Mouse (Mus musculus) hindbrain, embryonic 15.5 days (tissue): ENCODE results near the gene Atp5mpl. TPM values are rescaled to one million over a fixed set of nuclear protein-coding genes. Genes with fewer than 3 reads are reported as not detected.

ENCODE experiments used
- ATAC-seq: fragments of 200-750 bp; cut with Nextera tagmentation; 2 replicates; pipeline ENCODE4 v1.8.0; 2017; ENCODE audit warnings: low read depth, moderate number of reproducible peaks, moderate TSS enrichment; ENCODE audit not compliant: low FRiP score
- H3K27ac ChIP-seq: fragments of 300-500 bp; sonication (generic); replicated peaks from 2 replicates; pipeline ENCODE4 v1.5.1; 2015; ENCODE audit warnings: mild to moderate bottlenecking, inconsistent platforms
- H3K27me3 ChIP-seq: fragments of 300-500 bp; sonication (generic); 2 replicates; pipeline ENCODE4 v1.6.1; 2015; ENCODE audit warnings: control low read depth, inconsistent platforms
- H3K36me3 ChIP-seq: fragments of 300-500 bp; sonication (generic); 2 replicates; pipeline ENCODE4 v1.6.1; 2015; ENCODE audit warnings: control low read depth, inconsistent platforms
- H3K4me1 ChIP-seq: fragments of 300-500 bp; sonication (generic); replicated peaks from 2 replicates; pipeline ENCODE4 v1.6.1; 2015; ENCODE audit warnings: control low read depth, inconsistent platforms
- H3K4me2 ChIP-seq: fragments of 300-500 bp; sonication (generic); 2 replicates; pipeline ENCODE4 v1.6.1; 2015; ENCODE audit warnings: moderate library complexity, mild to moderate bottlenecking, inconsistent platforms
- H3K4me3 ChIP-seq: fragments of 300-500 bp; sonication (generic); 2 replicates; pipeline ENCODE4 v1.5.1; 2015; ENCODE audit warnings: mild to moderate bottlenecking, inconsistent platforms
- H3K9ac ChIP-seq: fragments of 300-500 bp; sonication (generic); 2 replicates; pipeline ENCODE4 v1.6.1; 2015; ENCODE audit warnings: inconsistent platforms
- H3K9me3 ChIP-seq: fragments of 300-500 bp; sonication (generic); 2 replicates; pipeline ENCODE4 v1.6.1; 2016; ENCODE audit warnings: control low read depth, inconsistent platforms
- WGBS: fragments of 180-500 bp; shearing (Covaris S2); methylation state at CpG from one replicate; pipeline ENCODE4 v1.1.7; 2015; 5-methylcytosine and 5-hydroxymethylcytosine counted together
- polyA plus RNA-seq: library from polyadenylated mRNA; unstranded; fragments of >200 nt; fragmentation: Nextera tagmentation; extraction: Ambion mirVana; gene quantifications from 2 replicates; pipeline ENCODE4 v1.2.1, GENCODE M21; 2015

Gene Atp5mpl
- polyA plus RNA-seq, 1 experiment from 2014 or later = 787 TPM

DNA sequence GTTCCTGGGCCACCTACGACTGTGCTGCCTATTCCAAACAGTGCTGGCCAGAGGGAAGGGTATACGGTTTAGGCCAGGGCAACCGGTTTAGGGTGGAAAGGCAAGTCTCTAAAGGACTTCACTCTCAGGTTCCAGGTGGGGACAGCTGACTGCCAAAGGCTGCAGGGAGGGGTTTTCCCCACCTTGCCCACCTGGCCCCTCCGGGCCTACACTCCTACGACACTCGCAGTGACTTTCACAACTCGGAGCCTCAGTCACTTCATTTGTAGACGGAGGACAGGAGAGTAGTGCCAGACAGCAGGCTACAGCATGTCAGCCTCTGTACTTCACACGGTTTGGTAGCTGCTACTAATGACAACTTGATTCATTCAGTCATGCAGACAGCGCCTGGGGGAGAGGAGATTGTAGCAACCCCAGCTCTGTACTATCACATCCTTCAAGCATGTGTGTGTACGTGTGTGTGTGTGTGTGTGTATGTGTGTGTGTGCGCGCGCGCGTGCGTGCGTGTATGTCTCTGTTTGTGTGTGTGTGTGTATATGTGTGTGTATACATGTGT is 38.3 kb downstream of the Atp5mpl start:
- no peaks in the 10 kb centered on the region for H3K36me3 ChIP-seq

DNA sequence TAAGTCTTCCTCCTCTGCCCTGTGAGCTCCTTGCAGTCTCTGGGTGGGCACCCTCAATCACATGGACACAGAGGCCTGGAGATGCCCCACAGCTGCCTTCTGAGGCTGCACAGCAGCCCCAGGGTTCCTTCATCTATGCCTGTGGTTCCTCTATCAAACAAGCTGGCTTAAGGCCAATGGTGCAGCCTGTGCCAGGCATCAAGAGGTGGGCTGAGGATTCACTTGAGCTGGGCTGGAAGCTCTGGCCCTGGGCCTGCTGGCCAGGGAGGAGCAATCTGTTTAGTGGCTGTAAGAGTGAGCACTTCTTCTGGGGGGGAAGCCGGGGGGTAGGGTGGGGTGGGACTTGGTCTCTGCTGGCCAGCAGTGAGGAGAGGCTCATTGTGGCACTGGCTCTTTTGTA is 39.4 kb downstream of the Atp5mpl start:
- Histone ChIP-seq H3K9me3 (no peaks in the 10 kb centered on the region), H3K4me3 (no peak overlapping the region), H3K9ac (no peak overlapping the region), H3K27ac (no peak overlapping the region), H3K4me2 (no peak overlapping the region), H3K36me3 (no peaks in the 10 kb centered on the region), H3K27me3 (no peaks in the 10 kb centered on the region), H3K4me1 (0 out of 2 replicates have a peak, but pooled peaks cover 2% of the 10 kb centered on the region)
- 69% methylated on average over 1 of the region's 1 CpGs for WGBS
- no peak for ATAC-seq

More for the DNA sequence above, 38.3 kb downstream of the Atp5mpl start:
- Histone ChIP-seq H3K4me3 (no peak overlapping the region), H3K9ac (no peak overlapping the region), H3K9me3 (no peaks in the 10 kb centered on the region), H3K27me3 (no peaks in the 10 kb centered on the region), H3K4me1 (0 out of 2 replicates have a peak, but pooled peaks cover 2% of the 10 kb centered on the region), H3K4me2 (no peak overlapping the region), H3K27ac (no peak overlapping the region)
- no peak for ATAC-seq
- WGBS = 86% methylated on average over 18 of the region's 18 CpGs

DNA sequence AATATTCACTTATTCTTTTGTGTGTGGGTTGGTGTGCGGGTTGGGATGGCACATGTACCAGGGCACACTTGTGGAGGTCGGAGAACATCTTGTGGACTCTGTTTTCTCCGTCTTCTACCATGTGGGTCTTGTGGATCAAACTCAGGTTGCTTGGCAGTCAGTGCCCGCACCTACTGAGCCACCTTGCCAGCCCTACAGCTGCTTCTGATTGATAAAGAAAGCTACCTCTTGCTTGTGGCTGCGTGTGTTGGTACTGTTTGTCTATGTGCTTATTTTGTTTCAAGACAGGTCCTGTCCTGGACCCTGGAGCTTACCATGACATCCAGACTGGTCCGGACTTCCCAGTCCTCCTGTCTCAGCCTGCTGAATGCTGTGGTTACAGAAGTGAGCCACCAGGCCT is 43.7 kb downstream of the Atp5mpl start:
- Histone ChIP-seq H3K4me1 (0 out of 2 replicates have a peak, but pooled peaks cover 2% of the 10 kb centered on the region), H3K9ac (no peak overlapping the region), H3K36me3 (no peaks in the 10 kb centered on the region), H3K27me3 (no peaks in the 10 kb centered on the region), H3K4me2 (no peak overlapping the region), H3K9me3 (no peaks in the 10 kb centered on the region), H3K4me3 (no peak overlapping the region), H3K27ac (no peak overlapping the region)
- 89% methylated on average over 6 of the region's 6 CpGs for WGBS
- no peak for ATAC-seq

DNA sequence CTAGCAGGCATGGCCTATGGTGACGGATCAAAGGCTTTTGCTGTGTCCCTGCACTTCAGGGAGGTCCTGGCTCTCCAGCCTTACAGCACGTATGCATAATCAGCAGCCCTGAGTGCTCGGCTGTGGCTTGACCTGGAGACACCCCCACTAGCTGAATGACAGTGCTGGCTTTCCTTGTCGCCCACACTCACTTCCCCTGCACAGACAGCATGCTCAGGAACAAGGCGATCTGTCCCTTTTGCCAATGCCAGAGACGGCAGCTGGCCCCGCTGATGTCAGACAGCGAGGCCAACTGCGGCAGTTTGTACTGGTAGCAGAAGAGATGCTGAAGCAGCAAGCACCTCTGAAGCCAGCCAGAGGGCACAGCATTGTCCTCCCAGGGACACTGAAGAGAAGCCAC is 46.7 kb downstream of the Atp5mpl start:
- 0 out of 2 replicates have a peak overlapping the region, but pooled peaks have one; percentile 10 for H3K27ac ChIP-seq
- H3K36me3 ChIP-seq = no peaks in the 10 kb centered on the region
- H3K27me3 ChIP-seq = no peaks in the 10 kb centered on the region
- no peak for ATAC-seq
- no peak overlapping the region for H3K9ac ChIP-seq
- no peak overlapping the region for H3K4me2 ChIP-seq
- no peak overlapping the region for H3K4me3 ChIP-seq
- H3K9me3 ChIP-seq = no peaks in the 10 kb centered on the region
- peaks cover 6% of the 10 kb centered on the region for H3K4me1 ChIP-seq
- WGBS = 37% methylated on average over 9 of the region's 9 CpGs

DNA sequence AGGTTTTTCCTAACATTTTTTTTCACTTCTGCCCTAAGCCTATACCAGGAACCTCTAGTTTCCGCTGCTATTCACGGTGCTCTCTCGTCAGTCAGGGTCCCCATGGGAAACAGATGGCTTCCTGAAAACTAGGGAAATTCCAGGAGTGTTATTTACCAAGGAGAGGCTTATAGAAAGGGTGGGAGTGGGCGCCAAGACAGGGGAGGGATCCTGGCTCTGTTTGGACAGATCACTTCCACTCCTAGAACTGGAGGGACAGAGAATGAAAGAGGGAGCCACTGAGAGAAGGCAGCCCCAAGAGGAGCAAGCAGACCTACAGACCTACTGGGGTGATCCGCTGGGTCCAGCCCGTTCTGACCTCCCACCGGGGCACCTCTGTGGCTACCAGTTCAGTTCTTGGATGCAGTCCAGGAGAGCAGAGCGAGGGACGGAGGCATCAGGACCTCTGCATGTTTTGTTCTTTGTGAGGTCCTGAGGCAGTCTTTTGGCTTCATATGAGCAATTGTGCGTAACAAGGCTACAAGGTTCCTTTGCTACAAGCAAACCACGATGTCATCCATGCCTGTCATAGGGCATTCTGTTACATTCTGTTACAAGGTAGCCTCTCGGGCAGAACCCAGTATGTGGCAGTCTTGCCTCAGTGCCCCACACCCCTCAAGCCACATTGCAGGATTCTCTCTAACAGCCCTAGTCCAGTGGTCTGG is 50.1 kb downstream of the Atp5mpl start:
- H3K4me1 ChIP-seq = peaks cover 6% of the 10 kb centered on the region
- no peaks in the 10 kb centered on the region for H3K27me3 ChIP-seq
- peak overlapping the region; percentile 61 for H3K27ac ChIP-seq
- no peak overlapping the region for H3K4me2 ChIP-seq
- ATAC-seq = no peak
- H3K9me3 ChIP-seq = no peaks in the 10 kb centered on the region
- H3K36me3 ChIP-seq = no peaks in the 10 kb centered on the region
- no peak overlapping the region for H3K4me3 ChIP-seq
- 52% methylated on average over 12 of the region's 12 CpGs for WGBS
- H3K9ac ChIP-seq = no peak overlapping the region

GRCm38 (mm10) chr12:111915781-111916180 is 51.0 kb downstream of the Atp5mpl start:
- Histone ChIP-seq H3K36me3 (no peaks in the 10 kb centered on the region), H3K27ac (no peak overlapping the region), H3K9ac (no peak overlapping the region), H3K4me2 (no peak overlapping the region), H3K4me3 (no peak overlapping the region), H3K9me3 (no peaks in the 10 kb centered on the region), H3K4me1 (peaks cover 6% of the 10 kb centered on the region), H3K27me3 (no peaks in the 10 kb centered on the region)
- WGBS = 92% methylated on average over 6 of the region's 6 CpGs
- ATAC-seq = no peak

GRCm38 (mm10) chr12:111914031-111914430 is 52.7 kb downstream of the Atp5mpl start:
- no peak for ATAC-seq
- Histone ChIP-seq H3K9ac (no peak overlapping the region), H3K27ac (no peak overlapping the region), H3K4me1 (peaks cover 6% of the 10 kb centered on the region), H3K36me3 (no peaks in the 10 kb centered on the region), H3K9me3 (no peaks in the 10 kb centered on the region), H3K4me2 (no peak overlapping the region), H3K4me3 (no peak overlapping the region), H3K27me3 (no peaks in the 10 kb centered on the region)
- 41% methylated on average over 3 of the region's 3 CpGs for WGBS

DNA sequence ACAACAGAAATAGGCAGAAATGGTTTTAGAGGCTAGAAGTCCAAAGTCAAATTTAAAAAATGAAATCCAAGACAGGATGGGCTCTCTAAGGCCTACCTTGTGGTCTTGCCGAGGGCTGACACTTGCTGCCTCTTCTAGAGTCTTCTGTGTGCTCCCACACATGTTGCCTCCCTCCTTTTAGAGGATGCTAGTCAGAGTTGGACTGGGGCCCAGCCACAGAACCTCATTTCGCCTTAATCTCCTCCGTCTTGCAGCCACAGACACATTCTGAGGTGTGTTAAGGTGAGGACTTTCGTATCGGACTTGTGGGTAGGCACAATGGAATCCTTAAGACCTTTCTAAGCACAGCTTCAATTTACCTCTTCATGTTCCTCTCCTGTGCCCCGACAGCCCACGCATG is 54.0 kb downstream of the Atp5mpl start:
- no peak overlapping the region for H3K4me3 ChIP-seq
- WGBS = 95% methylated on average over 7 of the region's 7 CpGs
- H3K27me3 ChIP-seq = no peaks in the 10 kb centered on the region; the same call in 1 of the 2 replicates
- no peaks in the 10 kb centered on the region for H3K9me3 ChIP-seq
- no peak overlapping the region for H3K4me2 ChIP-seq
- no peak for ATAC-seq
- H3K9ac ChIP-seq = no peak overlapping the region
- no peaks in the 10 kb centered on the region for H3K36me3 ChIP-seq
- peaks cover 15% of the 10 kb centered on the region for H3K4me1 ChIP-seq
- no peak overlapping the region for H3K27ac ChIP-seq

- no peak overlapping the region for H3K4me2 ChIP-seq
Measured at GRCm38 (mm10) chr12:111911796-111912195, 55.0 kb downstream of the Atp5mpl start.

More at GRCm38 (mm10) chr12:111911796-111912195, 55.0 kb downstream of the Atp5mpl start:
- no peaks in the 10 kb centered on the region for H3K9me3 ChIP-seq
- no peaks in the 10 kb centered on the region; the same call in 1 of the 2 replicates for H3K27me3 ChIP-seq
- 90% methylated on average over 2 of the region's 2 CpGs for WGBS
- H3K27ac ChIP-seq = no peak overlapping the region
- no peak overlapping the region for H3K4me3 ChIP-seq
- H3K36me3 ChIP-seq = no peaks in the 10 kb centered on the region
- ATAC-seq = no peak
- H3K9ac ChIP-seq = no peak overlapping the region
- peaks cover 14% of the 10 kb centered on the region for H3K4me1 ChIP-seq

Other genes starting within 250 kb of the Atp5mpl start
- gene Klc1, start 208.1 kb downstream of the Atp5mpl start, polyA plus RNA-seq = 578 and 629 TPM in 2 replicates
- 3.7 TPM in 2 replicates for gene Xrcc3, start 153.1 kb downstream of the Atp5mpl start, polyA plus RNA-seq
- gene Zfyve21, start 152.8 kb downstream of the Atp5mpl start, polyA plus RNA-seq = 43.8 and 46.4 TPM in 2 replicates
- gene Ppp1r13b, start 58.9 kb downstream of the Atp5mpl start, polyA plus RNA-seq = 34.4 and 37.9 TPM in 2 replicates
- gene Tdrd9, start 4.6 kb upstream of the Atp5mpl start, polyA plus RNA-seq = 0.30 and 0.49 TPM in 2 replicates
- 0.22 TPM in 1 of 2 replicates, not detected in the other for gene Rd3l, start 14.3 kb upstream of the Atp5mpl start, polyA plus RNA-seq
- 0.86 and 1.0 TPM in 2 replicates for gene Aspg, start 139.7 kb upstream of the Atp5mpl start, polyA plus RNA-seq
- gene Kif26a, start 179.2 kb upstream of the Atp5mpl start, polyA plus RNA-seq = 4.3 and 4.9 TPM in 2 replicates